Mouse (Mus musculus): Measurements from ENCODE around the gene Rab3c. TPM values are rescaled to one million over a fixed set of nuclear protein-coding genes. Genes with fewer than 3 reads are reported as not detected.

Gene Rab3c
- polyA plus RNA-seq, 1 experiment from 2014 or later: 215 TPM

GRCm38 (mm10) chr13:110008539-110008938, 272.3 kb downstream of the Rab3c start:
- 14% methylated on average over 8 of the region's 8 CpGs for WGBS
- Histone ChIP-seq H3K36me3 (no peaks in the 10 kb centered on the region), H3K27me3 (replicated peaks) (no peaks in the 10 kb centered on the region), H3K9ac (replicated peaks) (no peak overlapping the region), H3K4me3 (replicated peaks) (no peak overlapping the region), H3K27ac (replicated peaks) (peak overlapping the region; percentile 70), H3K4me1 (peaks cover 12% of the 10 kb centered on the region), H3K4me2 (peak overlapping the region; percentile 22), H3K9me3 (replicated peaks) (no peaks in the 10 kb centered on the region)
- ATAC-seq (ENCODE audit: low FRiP score): peak; percentile 74; the same call in 1 of the 2 replicates

DNA sequence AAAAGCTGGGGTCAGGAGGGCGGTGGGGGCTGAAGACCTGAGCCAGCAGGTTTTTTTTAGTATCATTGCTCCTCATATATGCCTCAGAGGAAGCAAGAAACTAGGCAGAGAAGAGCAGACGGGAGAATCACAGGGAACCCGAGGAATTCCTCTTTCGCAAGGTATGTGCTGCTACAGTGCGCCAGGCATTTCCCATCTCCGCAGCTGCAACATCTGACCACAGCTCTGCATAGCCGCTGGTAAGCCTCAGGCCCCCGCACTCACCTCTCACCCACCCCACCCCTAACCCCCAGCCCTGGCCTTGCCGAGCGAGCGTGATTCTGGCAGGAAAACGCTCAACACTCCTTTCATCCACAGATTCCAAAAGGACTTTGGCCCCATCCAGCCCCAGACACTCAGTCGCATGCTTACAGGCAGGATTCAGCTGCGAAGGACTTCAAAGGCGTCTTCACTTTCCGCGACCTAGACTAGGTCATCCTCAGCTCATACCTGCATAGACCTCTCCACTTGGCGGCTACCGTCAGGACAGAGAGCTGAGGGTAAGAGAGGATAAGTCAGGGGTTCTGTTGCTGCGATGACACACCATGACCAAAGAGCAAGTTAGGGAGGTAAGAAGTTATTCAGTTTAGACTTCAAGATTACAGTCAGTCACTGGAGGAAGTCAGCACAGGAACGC, 274.6 kb downstream of the Rab3c start:
- 59% methylated on average over 21 of the region's 21 CpGs for WGBS
- no peaks in the 10 kb centered on the region for H3K27me3 ChIP-seq (replicated peaks)
- H3K9ac ChIP-seq (replicated peaks): no peak overlapping the region
- peaks cover 9% of the 10 kb centered on the region for H3K4me1 ChIP-seq
- no peaks in the 10 kb centered on the region for H3K9me3 ChIP-seq (replicated peaks)
- no peaks in the 10 kb centered on the region for H3K36me3 ChIP-seq
- no peak for ATAC-seq (ENCODE audit: low FRiP score)
- H3K4me2 ChIP-seq: no peak overlapping the region
- no peak overlapping the region for H3K4me3 ChIP-seq (replicated peaks)
- no peak overlapping the region for H3K27ac ChIP-seq (replicated peaks)

Other genes starting within 250 kb of the Rab3c start
- 0.17 TPM in 1 of 2 replicates, not detected in the other for gene Gapt, start 76.2 kb upstream of the Rab3c start, polyA plus RNA-seq (2015; fragmentation: Nextera tagmentation; extraction: Ambion mirVana)
- gene Plk2, start 114.0 kb upstream of the Rab3c start, polyA plus RNA-seq (2015; fragmentation: Nextera tagmentation; extraction: Ambion mirVana): 104 and 125 TPM in 2 replicates

Data from neural tube, embryonic 15.5 days (tissue).